Mouse (Mus musculus) thymus, postnatal 4 days (tissue): ENCODE measurements around the gene Arhgap18.

ENCODE experiments used
- DNase-seq: peaks from one replicate; pipeline ENCODE4 v3.0.0; 2021

The Arhgap18 gene

GRCm38 (mm10) chr10:26780581-26780980 is 27.4 kb downstream of the Arhgap18 start:
- no peak for DNase-seq

GRCm38 (mm10) chr10:26789680-26790079 is 36.5 kb downstream of the Arhgap18 start:
- DNase-seq = no peak

GRCm38 (mm10) chr10:26791810-26792209 is 38.6 kb downstream of the Arhgap18 start:
- no peak for DNase-seq

GRCm38 (mm10) chr10:26793013-26793412 is 39.8 kb downstream of the Arhgap18 start:
- no peak for DNase-seq

- no peak for DNase-seq
Measured at GRCm38 (mm10) chr10:26796432-26797286, 43.4 kb downstream of the Arhgap18 start.

GRCm38 (mm10) chr10:26797287-26797672 is 44.1 kb downstream of the Arhgap18 start:
- no peak for DNase-seq

GRCm38 (mm10) chr10:26798752-26799411 is 45.7 kb downstream of the Arhgap18 start:
- no peak for DNase-seq

GRCm38 (mm10) chr10:26799562-26800051 is 46.4 kb downstream of the Arhgap18 start:
- peak; percentile 77 for DNase-seq

GRCm38 (mm10) chr10:26804351-26804983 is 51.2 kb downstream of the Arhgap18 start:
- DNase-seq = no peak

- no peak for DNase-seq
Measured at GRCm38 (mm10) chr10:26805007-26805406, 51.8 kb downstream of the Arhgap18 start.

GRCm38 (mm10) chr10:26806092-26806491 is 52.9 kb downstream of the Arhgap18 start:
- DNase-seq = no peak

- DNase-seq = no peak
Measured at GRCm38 (mm10) chr10:26810059-26810458, 56.8 kb downstream of the Arhgap18 start.

GRCm38 (mm10) chr10:26810810-26811209 is 57.6 kb downstream of the Arhgap18 start:
- no peak for DNase-seq

GRCm38 (mm10) chr10:26811342-26811741 is 58.1 kb downstream of the Arhgap18 start:
- no peak for DNase-seq

GRCm38 (mm10) chr10:26815646-26816045 is 62.4 kb downstream of the Arhgap18 start:
- DNase-seq = no peak

GRCm38 (mm10) chr10:26820326-26820725 is 67.1 kb downstream of the Arhgap18 start:
- DNase-seq = no peak

GRCm38 (mm10) chr10:26820936-26821335 is 67.7 kb downstream of the Arhgap18 start:
- DNase-seq = no peak

- DNase-seq = no peak
Measured at GRCm38 (mm10) chr10:26823997-26824396, 70.8 kb downstream of the Arhgap18 start.

- DNase-seq = no peak
Measured at GRCm38 (mm10) chr10:26825246-26825889, 72.1 kb downstream of the Arhgap18 start.

- DNase-seq = no peak
Measured at GRCm38 (mm10) chr10:26827315-26827714, 74.1 kb downstream of the Arhgap18 start.

GRCm38 (mm10) chr10:26828412-26829137 is 75.4 kb downstream of the Arhgap18 start:
- no peak for DNase-seq

GRCm38 (mm10) chr10:26832068-26832467 is 78.8 kb downstream of the Arhgap18 start:
- no peak for DNase-seq
